Mouse (Mus musculus) cerebellum, postnatal 14 days (tissue): ENCODE data around the gene Cyp4f39.
"Not testable (repeated sequence)": the region's sequence is repeated elsewhere in the genome, so short reads cannot be mapped to it uniquely, and the experiment has no call there.

Source experiments
- DNase-seq, 2 experiments: peaks; one replicate each; pipeline ENCODE4 v3.0.0; 2021; ENCODE audit warnings: mixed read lengths in 2 of 2

Cyp4f39 gene

DNA sequence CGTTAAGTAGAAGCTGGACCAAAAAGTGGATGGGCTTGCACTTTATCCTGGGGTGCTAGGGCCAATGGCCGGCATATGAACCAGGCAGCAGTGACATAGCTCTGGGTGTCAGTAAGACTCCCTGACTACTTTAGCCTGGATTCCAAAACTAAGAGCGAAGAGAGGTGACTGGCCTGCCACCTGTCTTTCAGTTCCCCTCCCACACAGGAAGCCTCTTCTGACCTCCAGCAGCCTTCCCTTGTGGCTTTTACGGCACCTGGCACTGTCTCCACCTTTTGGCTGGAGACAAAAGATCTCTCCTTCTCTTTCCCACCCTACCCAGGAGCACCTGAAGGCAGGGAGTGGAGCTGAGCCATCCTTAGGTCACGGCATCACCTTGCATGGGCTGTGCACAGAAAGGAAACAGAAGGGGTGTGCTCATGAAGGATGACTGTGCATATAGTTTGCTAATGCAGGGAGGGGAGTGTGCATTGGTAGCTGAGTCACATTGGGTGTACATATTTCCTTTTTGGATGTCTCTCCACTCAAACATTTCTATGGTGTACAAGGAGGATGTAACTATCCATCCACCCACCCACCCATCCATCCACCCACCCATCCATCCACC, 22.5 kb downstream of the Cyp4f39 start:
- no peak for DNase-seq

DNA sequence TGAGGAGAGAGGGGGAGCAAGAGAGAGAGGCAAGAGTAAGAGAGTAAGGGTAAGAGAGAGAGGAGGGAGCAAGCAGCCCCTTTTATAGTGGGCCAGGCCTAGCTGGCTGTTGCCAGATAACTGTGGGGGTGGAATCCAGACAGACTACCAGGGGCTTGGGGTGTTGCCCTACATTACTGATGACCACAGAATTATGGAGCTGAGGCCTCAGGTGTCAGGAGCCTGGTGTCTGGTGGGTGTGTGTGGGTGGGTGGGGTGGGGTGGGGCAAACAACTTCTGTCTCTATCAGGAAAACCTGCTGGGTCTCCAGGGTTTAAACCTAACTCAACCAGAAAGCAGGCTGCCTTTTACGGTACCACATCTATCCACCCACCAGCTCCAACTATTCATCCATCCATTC, 24.7 kb downstream of the Cyp4f39 start:
- DNase-seq = no peak

DNA sequence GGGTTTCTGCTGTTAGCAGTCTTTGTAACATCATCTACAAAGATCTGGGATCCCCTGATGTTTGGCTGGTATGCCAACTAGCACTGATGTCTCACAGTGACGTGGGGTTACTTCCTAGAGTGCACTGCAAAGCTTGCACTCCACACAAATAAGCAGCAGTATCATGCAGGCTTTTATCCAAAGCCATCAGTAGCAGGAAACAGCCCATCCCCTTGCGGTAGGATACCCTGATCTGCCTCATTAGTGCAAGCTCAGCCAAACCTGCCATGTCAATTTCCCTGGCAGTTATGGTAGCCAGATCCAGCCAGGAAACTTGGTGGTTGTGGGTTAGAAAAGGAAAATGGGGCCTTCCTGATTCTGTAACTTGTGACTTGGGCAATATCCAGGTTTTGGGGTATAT, 26.2 kb downstream of the Cyp4f39 start:
- no peak for DNase-seq

DNA sequence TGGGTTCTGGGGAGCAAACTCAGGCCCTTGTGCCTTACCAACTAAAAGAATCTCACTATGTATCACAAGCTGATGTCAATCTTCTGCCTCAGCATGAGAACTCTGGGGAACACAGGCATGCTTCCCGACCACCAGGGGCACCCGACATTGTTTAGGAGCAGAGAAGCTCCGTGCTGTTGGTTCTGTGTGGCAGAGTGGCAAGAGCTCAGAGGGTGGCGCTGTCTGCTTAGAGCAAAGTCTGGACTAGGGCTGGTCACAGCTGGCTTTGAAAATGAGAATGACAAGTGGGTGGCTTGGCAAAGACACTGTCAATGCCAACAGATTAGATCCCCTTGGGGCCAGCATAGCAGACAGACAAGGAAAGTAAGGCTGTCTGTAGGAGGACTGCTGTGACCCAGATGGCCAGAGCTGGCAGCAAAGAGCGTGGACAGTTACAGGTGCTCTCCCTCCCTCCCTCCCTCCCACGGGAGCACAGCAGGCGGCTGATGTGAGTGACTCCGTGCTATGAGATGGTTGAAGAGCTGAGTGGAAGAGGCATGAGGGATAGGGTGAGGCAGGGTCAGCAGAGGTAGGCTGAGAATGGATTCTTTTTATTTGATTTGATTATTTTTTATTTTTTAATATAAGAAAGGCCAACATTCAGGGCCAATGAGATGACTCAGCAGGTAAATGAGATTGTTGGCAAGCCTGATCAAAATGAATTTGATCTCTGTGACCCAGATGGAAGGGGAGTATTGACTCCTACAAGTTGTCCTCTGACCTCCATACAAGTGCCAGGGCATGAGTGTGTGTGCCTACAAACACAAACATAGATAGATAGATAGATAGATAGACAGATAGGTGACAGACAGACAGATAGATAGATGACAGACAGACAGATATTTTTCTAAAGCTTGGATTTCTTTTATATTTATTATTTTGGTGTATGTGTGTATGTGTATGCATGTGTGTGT, 27.3 kb downstream of the Cyp4f39 start:
- peak in 1 of 2 experiments; percentile 30 for DNase-seq

DNA sequence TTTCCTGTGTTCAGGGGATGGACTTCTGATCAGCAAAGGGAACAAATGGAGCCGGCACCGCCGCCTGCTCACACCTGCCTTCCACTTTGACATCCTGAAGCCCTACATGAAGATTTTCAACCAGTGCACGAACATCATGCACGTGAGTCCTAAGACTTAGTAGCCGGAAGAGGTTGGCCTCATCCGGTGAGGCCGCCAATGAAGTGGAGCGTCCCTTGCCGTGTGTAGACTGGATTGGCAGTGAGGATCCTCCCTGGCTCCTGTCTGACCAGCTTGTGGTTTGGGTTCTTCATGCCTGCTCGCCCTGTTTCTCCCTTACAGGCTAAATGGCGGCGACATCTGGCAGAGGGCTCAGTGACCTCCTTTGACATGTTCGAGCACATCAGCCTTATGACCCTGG, 29.2 kb downstream of the Cyp4f39 start:
- no peak for DNase-seq

GRCm38 (mm10) chr17:32483200-32483599, 30.7 kb downstream of the Cyp4f39 start:
- peak; percentile 94 for DNase-seq

- peak in 1 of 2 experiments; percentile 12 for DNase-seq
Measured at GRCm38 (mm10) chr17:32492349-32492980, 39.9 kb downstream of the Cyp4f39 start.

DNA sequence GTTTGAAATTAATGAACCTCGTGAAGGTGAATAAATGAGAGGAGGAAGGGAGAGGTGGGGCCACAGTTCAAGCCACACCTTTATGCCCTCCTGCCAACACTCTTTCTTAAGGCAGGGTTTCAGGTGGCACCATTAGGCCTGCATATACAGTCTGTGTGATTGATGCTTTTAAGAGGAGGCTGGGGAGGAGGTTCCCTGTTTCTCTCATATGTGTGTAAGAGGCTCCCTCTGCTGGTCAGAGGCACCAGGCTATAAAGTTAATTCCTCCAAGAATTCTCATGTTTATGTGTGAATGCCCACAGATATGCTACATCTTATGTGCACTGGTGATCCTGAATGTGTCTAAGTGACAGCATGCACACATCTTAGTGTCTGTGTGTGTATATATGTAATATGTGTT, 42.1 kb downstream of the Cyp4f39 start:
- peak; percentile 81 to 85 for DNase-seq

DNA sequence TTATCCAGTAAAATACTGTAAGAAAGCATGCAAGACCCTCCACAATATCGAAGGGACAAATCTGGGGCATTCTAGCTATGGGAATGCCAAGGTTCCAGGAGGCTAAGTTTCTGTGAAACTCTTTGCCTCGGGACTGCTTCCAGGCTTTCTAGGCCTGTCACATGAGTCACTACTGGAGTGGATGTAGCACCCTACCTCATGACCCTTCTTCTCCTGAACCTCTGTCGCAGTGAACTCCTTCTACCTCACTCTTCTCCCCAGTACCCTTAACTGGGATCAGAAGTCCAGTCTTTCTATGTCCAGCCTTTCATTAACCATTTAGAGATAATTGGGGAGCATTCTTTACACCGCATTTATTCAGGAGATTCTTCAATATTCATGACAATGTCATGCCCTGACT, 48.0 kb downstream of the Cyp4f39 start:
- DNase-seq = not testable (repeated sequence)

DNA sequence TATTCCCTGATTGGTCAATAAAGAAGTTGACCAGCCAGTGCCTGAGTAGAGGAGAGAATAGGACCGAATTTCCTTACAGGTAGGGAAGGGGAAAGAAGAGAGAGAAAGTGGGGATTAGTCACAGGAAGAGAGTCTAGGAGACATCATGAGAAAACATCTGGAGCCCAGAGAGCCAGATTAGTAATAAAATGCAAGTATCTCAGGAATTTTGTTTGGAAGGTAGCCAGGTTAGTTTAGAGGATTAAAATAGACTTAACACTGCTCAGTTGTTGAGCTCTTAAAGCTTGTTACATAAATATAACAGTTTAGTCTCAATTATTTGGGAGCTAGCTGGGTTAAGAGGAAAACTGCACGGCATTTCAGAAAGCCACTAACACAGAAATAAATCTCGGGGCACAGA, 48.5 kb downstream of the Cyp4f39 start:
- no peak for DNase-seq

- DNase-seq = no peak
Measured at GRCm38 (mm10) chr17:32503111-32503510, 50.6 kb downstream of the Cyp4f39 start.

- peak; percentile 29 to 46 for DNase-seq
Measured at GRCm38 (mm10) chr17:32505851-32506728, 53.6 kb downstream of the Cyp4f39 start, which contains the start of gene Cyp4f17. Gene Cyp4f17, plus strand, starts transcription at chr17:32506050.

DNA sequence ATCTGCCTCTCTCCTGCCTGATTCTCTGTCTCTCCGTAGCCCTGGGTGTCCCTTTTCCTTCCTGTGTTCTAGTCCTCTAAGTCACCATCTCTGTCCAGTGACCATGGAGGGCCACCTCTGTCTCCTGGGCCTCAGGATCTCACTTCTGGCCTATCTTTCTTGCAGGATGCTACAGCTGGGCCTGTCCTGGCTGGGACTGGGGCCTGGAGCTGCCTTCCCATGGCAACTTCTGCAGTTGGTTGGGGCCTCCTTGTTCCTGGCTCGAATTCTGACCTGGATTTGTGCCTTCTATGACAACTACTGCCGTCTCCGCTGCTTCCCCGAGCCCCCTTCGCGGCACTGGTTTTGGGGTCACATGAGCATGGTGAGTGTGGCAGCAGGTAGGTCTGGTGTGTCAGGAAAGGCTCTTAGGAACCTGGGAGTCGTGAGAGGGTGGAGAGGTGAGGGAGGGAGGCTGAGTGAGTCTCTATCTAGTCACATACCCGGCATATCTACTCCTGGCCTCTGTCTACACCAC, 54.3 kb downstream of the Cyp4f39 start:
- DNase-seq = peak in 1 of 2 experiments; percentile 16

- no peak for DNase-seq
Measured at GRCm38 (mm10) chr17:32516126-32516525, 63.6 kb downstream of the Cyp4f39 start.

DNA sequence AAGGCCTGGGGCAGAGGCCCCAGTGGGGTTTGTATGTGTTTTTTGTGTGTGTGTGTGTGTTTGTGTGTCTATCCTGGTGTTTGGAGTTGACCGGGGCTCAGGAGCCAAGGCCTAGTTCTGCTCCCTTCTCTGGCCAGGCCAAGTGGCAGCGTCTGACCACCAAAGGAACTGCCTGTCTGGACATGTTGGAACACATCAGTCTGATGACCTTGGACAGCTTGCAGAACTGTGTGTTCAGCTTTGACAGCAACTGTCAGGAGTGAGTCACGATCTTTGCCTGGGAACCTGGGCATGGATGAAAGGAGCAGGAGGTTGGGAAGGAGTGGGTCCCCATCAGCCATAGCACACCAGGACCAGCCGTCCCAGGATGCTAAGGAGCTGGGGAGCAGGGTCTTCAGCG, 69.5 kb downstream of the Cyp4f39 start:
- no peak for DNase-seq

DNA sequence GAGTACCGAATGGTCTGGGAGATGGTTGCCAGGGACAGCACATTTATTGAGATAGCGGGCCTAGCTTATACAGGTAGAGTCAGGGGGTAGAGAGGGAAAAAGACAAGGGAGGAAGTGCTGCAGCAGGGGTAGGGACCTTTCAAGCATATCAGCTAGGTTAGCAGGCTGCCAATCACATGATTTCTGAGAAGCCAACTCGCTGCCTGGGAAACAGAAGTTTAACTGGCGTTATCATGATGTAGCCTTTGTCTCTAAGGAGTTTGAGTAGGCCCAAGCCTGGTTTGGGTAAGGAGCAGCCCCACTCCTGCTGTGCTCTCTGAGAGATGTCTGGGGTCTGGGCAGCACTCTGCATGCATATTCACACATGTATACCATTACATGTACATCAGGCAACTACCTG, 69.9 kb downstream of the Cyp4f39 start:
- no peak for DNase-seq

DNA sequence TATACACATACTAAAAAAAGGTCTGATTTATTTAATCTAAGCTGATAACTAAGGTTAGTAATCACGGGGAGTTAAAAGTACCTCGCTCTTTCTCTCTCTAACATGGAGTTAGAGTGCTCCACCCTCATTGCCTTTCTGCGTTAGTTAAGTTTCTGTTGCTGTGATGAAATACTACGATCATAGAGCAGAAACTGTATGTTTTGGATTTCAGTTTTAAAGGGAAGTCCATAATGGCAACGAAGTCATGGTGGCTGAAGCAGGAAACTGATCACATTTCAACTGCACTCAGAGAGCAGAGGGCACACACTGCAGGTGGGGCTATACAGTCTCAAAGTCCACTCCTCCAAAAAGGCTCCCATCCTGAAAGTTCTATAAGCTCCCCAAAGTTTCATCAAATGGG, 70.3 kb downstream of the Cyp4f39 start:
- DNase-seq = no peak

- no peak for DNase-seq
Measured at GRCm38 (mm10) chr17:32523895-32524294, 71.4 kb downstream of the Cyp4f39 start.

- not testable (repeated sequence) for DNase-seq
Measured at GRCm38 (mm10) chr17:32526341-32526740, 73.8 kb downstream of the Cyp4f39 start.

DNA sequence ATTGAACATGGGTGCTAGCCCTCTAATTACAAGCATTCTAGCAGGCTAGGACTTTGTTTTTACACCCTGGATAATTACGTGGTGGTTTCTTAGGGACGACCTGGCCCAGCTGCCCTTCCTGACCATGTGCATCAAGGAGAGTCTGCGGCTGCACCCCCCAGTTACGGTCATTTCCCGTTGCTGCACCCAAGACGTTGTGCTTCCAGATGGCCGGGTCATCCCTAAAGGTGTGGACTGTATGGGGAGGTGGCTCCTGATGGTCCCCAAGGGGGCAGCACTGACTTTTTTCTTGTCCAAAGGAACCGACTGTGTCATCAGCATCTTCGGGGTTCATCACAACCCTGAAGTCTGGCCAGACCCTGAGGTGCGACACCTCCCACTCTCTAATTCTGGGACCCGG, 75.2 kb downstream of the Cyp4f39 start:
- no peak for DNase-seq

DNA sequence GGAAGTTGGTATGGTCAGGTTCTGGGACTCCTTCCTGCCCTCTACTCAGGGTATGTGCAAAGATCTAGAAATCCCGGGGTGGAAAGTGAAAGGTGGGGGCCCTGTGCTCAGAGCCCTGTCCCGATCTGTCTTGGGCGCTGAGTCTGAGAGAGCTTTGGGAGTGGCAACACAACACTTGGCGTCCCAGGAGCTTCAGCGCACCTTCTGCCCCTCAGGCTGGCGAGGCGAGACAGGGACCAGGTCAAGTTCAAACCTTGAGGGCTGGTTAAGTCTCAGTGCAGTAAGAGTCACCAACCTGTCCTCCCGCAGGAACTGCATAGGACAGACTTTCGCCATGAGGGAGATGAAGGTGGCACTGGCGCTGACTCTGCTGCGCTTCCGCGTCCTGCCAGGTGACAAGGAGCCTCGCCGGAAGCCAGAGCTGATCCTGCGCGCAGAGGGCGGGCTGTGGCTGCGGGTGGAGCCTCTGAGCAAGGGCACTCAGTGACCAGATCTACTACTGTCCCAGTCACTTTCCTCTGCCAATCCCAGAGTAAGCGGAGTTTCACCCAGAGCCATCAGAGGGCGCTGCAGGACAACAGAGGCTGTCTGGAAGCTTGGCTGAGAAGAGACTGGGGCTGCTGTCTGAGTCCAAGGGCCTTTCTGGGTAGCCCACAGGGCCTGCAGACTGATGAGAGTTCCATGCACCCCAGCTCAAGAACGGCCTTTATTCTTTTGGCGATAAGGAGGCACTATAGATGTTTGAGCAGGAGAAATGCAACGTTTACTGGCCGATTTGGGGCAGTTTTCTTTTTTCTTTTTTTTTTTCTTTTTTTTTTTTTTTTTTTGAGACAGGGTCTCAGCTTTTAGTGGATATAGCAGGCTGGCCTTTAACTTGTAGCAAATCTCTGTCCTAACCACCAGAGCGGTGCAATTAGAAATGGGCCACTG, 76.2 kb downstream of the Cyp4f39 start:
- DNase-seq = peak; percentile 96 to 97
